Mouse (Mus musculus): ENCODE measurements around the gene Ccdc6. TPM values are rescaled to one million over a fixed set of nuclear protein-coding genes. Genes with fewer than 3 reads are reported as not detected.

Gene Ccdc6
- 23.3 and 23.8 TPM in 2 replicates for polyA plus RNA-seq (2012; rRNA removed)

- peaks cover 6% of the 10 kb centered on the region for H3K4me1 ChIP-seq (ENCODE audit: control insufficient read depth, insufficient read depth, low read length)
- H3K4me3 ChIP-seq (ENCODE audit: insufficient read depth, low read length), result peak within 1 kb of the TSS; percentile 74
- H3K27ac ChIP-seq (ENCODE audit: insufficient read depth, low read length), result peak within 1 kb of the TSS; percentile 82
- TF ChIP-seq POLR2A (IDR thresholded peaks at IDR 0.05; ENCODE audit: extremely low read depth, insufficient read depth, low read length) (no peak), CTCF (IDR thresholded peaks at IDR 0.05; ENCODE audit: extremely low read depth, insufficient read depth, low read length) (peak; percentile 23; the same call in 1 of the 2 replicates)
Observed at GRCm38 (mm10) chr10:70096366-70097188, at the start of gene Ccdc6. Gene Ccdc6 (plus strand): TSS chr10:70097121.

DNA sequence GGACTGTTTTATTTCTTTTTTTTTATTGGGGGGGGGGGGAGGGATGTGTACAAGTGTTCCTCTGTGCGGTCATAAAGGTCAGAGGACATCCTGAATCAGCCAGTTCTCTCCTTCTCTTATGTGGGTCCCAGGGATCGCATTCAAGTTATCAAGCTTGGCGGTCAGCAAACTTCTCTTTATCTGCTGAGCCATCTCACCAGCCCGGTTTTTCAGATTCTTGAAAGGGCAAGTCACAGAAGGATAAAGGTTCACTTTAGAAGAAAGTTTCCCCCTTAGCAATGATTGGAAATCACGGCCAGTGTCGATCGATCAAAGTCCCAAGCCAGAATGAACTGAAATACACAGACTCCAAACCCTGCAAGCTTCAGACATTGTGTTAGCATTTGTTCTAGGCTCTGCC, 47.1 kb upstream of the Ccdc6 start:
- Histone ChIP-seq H3K4me1 (ENCODE audit: control insufficient read depth, insufficient read depth, low read length) (no peaks in the 10 kb centered on the region), H3K4me3 (ENCODE audit: insufficient read depth, low read length) (no peak overlapping the region), H3K27ac (ENCODE audit: insufficient read depth, low read length) (no peak overlapping the region)
- no peak for TF ChIP-seq CTCF (IDR thresholded peaks at IDR 0.05; ENCODE audit: extremely low read depth, insufficient read depth, low read length)
- TF ChIP-seq POLR2A (IDR thresholded peaks at IDR 0.05; ENCODE audit: extremely low read depth, insufficient read depth, low read length), result no peak

DNA sequence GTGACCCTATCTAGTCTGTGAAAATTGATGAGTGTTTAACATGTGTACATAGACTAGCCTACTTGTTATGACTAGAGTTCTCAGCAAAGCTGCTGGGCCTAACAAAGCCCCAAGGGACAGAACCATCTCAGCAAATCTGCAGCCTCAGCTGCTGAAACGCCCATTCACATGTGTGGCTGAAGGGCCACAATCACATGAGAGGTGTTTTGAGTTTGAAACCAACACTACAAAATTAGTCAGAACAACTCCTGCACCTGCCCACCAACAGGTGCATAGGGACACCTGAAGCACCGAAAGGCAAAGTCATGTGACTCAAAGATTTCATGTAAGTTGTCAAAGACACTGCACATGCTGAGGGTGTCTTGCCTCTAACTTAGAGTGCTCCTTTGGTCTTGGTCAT, 41.6 kb upstream of the Ccdc6 start:
- no peak overlapping the region for H3K27ac ChIP-seq (ENCODE audit: insufficient read depth, low read length)
- TF ChIP-seq CTCF (IDR thresholded peaks at IDR 0.05; ENCODE audit: extremely low read depth, insufficient read depth, low read length) (no peak), POLR2A (IDR thresholded peaks at IDR 0.05; ENCODE audit: extremely low read depth, insufficient read depth, low read length) (no peak)
- H3K4me3 ChIP-seq (ENCODE audit: insufficient read depth, low read length), result no peak overlapping the region
- H3K4me1 ChIP-seq (ENCODE audit: control insufficient read depth, insufficient read depth, low read length), result no peaks in the 10 kb centered on the region

DNA sequence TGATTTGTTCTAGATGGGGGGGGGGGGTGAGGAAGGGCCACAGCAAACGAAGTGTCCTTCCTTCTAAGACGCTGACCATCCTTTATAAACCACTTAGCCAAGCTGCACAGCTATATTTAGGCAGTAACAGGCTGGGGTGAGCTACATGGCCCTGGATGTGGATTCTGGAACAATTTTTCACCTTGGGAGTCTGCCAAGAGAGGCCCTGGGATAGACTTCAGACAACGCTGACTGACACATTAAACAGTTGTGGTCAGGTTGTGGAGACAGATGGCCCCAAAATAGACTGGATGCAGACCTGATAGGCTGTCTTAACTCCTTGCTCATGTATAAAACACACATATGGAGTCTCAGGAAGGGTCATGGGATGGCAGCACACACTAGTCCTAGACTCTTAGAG, 39.9 kb upstream of the Ccdc6 start:
- H3K4me1 ChIP-seq (ENCODE audit: control insufficient read depth, insufficient read depth, low read length), result no peaks in the 10 kb centered on the region
- H3K4me3 ChIP-seq (ENCODE audit: insufficient read depth, low read length), result no peak overlapping the region
- TF ChIP-seq CTCF (IDR thresholded peaks at IDR 0.05; ENCODE audit: extremely low read depth, insufficient read depth, low read length) (no peak), POLR2A (IDR thresholded peaks at IDR 0.05; ENCODE audit: extremely low read depth, insufficient read depth, low read length) (no peak)
- H3K27ac ChIP-seq (ENCODE audit: insufficient read depth, low read length), result no peak overlapping the region

GRCm38 (mm10) chr10:70060021-70060688, 36.8 kb upstream of the Ccdc6 start:
- no peak overlapping the region for H3K27ac ChIP-seq (ENCODE audit: insufficient read depth, low read length)
- H3K4me1 ChIP-seq (ENCODE audit: control insufficient read depth, insufficient read depth, low read length), result no peaks in the 10 kb centered on the region
- no peak for TF ChIP-seq CTCF (IDR thresholded peaks at IDR 0.05; ENCODE audit: extremely low read depth, insufficient read depth, low read length)
- no peak for TF ChIP-seq POLR2A (IDR thresholded peaks at IDR 0.05; ENCODE audit: extremely low read depth, insufficient read depth, low read length)
- H3K4me3 ChIP-seq (ENCODE audit: insufficient read depth, low read length), result no peak overlapping the region

GRCm38 (mm10) chr10:70060689-70061081, 36.2 kb upstream of the Ccdc6 start:
- TF ChIP-seq CTCF (IDR thresholded peaks at IDR 0.05; ENCODE audit: extremely low read depth, insufficient read depth, low read length) (no peak), POLR2A (IDR thresholded peaks at IDR 0.05; ENCODE audit: extremely low read depth, insufficient read depth, low read length) (no peak)
- no peak overlapping the region for H3K27ac ChIP-seq (ENCODE audit: insufficient read depth, low read length)
- no peaks in the 10 kb centered on the region for H3K4me1 ChIP-seq (ENCODE audit: control insufficient read depth, insufficient read depth, low read length)
- H3K4me3 ChIP-seq (ENCODE audit: insufficient read depth, low read length), result no peak overlapping the region

DNA sequence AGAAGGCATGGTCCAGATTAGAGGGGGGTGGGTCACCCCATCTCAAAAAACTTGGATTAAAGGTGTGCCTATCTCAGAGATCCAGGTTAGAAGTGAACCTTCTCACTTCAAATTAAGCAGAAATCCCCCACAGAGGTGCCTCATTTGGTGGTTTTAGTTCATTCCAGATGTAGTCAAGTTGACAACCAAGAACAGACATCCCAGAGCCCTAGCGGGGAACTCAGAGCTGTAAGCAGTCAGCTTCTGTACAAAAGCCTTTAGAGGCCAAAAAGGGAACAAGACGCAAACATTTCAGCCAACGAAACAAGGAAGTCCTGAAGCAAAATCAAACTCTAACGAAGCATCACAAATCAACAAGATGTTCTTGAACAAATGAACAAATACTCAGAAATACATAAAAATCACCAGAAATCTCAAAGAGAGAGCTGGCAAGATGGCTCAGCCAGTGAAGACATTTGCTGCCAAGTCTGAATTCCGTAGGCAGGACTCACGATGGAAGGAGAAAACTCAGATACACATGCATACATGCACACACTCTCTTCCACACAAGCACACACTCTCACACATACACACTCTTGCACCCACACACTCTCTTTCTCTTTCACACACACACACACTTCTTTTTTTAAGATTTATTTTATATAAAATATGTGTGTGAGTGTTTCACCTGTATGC, 32.9 kb upstream of the Ccdc6 start:
- Histone ChIP-seq H3K4me3 (ENCODE audit: insufficient read depth, low read length) (no peak overlapping the region), H3K4me1 (ENCODE audit: control insufficient read depth, insufficient read depth, low read length) (no peaks in the 10 kb centered on the region), H3K27ac (ENCODE audit: insufficient read depth, low read length) (no peak overlapping the region)
- TF ChIP-seq POLR2A (IDR thresholded peaks at IDR 0.05; ENCODE audit: extremely low read depth, insufficient read depth, low read length) (no peak), CTCF (IDR thresholded peaks at IDR 0.05; ENCODE audit: extremely low read depth, insufficient read depth, low read length) (no peak)

DNA sequence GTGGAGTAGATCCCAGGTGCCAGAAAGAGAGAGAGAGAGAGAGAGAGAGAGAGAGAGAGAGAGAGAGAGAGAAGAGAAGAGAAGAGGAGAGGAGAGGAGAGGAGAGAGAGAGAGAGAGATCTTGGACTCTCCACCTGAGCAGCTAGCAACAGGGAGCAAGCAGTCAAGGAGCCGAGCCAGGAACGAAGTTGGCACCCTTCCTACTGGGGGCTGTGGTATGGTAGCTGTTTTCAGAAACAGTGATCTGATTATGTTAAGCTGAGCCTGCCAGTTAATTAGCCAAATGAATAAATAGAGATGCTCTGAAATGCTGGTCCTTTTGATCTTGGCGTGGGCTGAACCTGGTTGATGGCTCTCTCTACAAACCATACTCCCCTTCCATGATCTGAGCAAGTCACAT, 31.7 kb upstream of the Ccdc6 start:
- Histone ChIP-seq H3K27ac (ENCODE audit: insufficient read depth, low read length) (no peak overlapping the region), H3K4me1 (ENCODE audit: control insufficient read depth, insufficient read depth, low read length) (no peaks in the 10 kb centered on the region), H3K4me3 (ENCODE audit: insufficient read depth, low read length) (no peak overlapping the region)
- TF ChIP-seq CTCF (IDR thresholded peaks at IDR 0.05; ENCODE audit: extremely low read depth, insufficient read depth, low read length) (no peak), POLR2A (IDR thresholded peaks at IDR 0.05; ENCODE audit: extremely low read depth, insufficient read depth, low read length) (no peak)

DNA sequence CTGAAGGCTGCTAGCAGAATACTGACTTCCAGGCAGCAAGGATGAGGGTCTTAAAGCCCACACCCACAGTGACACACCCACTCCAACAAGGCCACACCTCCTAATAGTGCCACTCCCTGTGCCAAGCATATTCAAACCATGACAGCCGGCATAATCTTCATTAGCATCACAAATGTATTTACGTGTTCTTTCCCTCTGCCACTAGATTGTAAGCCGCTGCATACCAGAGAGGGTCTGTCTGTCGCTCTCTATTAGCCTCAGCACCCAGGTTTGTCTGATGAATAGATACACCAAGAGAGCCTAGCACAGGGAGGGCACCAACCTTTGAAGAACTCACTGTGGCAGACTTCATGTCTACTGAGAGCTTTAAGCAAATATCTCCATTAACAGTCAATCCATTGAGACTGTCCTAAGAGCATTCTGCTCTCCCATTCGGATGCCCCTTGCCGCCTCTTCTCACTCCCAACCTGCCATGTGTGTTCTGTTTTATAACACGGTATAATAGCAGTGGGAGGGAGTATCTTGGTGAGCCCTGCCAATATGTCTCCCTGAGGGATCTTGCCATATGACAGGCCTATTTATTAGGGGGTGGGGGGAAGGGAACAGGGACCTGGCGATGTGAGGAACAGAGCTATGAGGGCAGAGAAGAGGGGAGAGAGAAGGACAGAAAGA, 30.3 kb upstream of the Ccdc6 start:
- no peak for TF ChIP-seq POLR2A (IDR thresholded peaks at IDR 0.05; ENCODE audit: extremely low read depth, insufficient read depth, low read length)
- TF ChIP-seq CTCF (IDR thresholded peaks at IDR 0.05; ENCODE audit: extremely low read depth, insufficient read depth, low read length), result no peak

More for the DNA sequence above, 30.3 kb upstream of the Ccdc6 start:
- H3K4me1 ChIP-seq (ENCODE audit: control insufficient read depth, insufficient read depth, low read length), result no peaks in the 10 kb centered on the region
- no peak overlapping the region for H3K4me3 ChIP-seq (ENCODE audit: insufficient read depth, low read length)
- H3K27ac ChIP-seq (ENCODE audit: insufficient read depth, low read length), result no peak overlapping the region

All from cortical plate, adult 2 months (tissue).